Mouse (Mus musculus) ES-E14 (cell line): ENCODE measurements around the gene Ubox5.

Experiments used
- HCFC1 ChIP-seq: IDR thresholded peaks from 2 replicates; pipeline ENCODE4 v1.6.1; 2012; ENCODE audit warnings: low read length, inconsistent platforms, borderline replicate concordance; ENCODE audit not compliant: insufficient read depth
- MAFK ChIP-seq: IDR thresholded peaks from 2 replicates; pipeline ENCODE4 v1.6.1; 2014; ENCODE audit warnings: mild to moderate bottlenecking, low read depth, low read length, inconsistent platforms; ENCODE audit not compliant: insufficient read depth
- ZNF384 ChIP-seq: IDR thresholded peaks from 2 replicates; pipeline ENCODE4 v1.6.1; 2012; ENCODE audit warnings: low read depth, low read length, inconsistent platforms

DNA sequence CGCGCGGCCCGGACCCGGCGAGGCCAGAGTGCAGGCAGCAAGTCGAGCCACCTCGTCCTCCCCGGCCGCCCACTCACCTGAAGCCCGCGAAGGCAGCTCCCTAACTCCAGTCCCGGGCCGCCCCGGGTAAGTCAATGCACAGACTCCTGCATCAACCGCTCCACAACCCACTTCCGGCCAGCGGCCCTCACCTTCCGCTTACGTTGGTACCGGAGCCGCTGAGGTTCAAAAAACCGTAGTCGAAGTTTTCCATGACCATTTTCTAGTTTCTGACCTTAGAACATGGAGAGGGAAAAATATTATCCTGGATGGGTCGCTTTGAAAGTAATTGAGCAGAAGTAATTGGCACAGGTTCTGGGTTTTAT is at the start of gene Ubox5, which contains the start of gene Fastkd5:
- TF ChIP-seq ZNF384, result no peak
- TF ChIP-seq HCFC1, result peak; percentile 77
- TF ChIP-seq MAFK, result no peak
